Mouse (Mus musculus) midbrain, embryonic 10.5 days (tissue): ENCODE measurements around the gene Tmem104. TPM values are rescaled to one million over a fixed set of nuclear protein-coding genes. Genes with fewer than 3 reads are reported as not detected.
A peak's percentile ranks its signal among the peaks of the same experiment; 100 is the strongest.

Experiments used
- DNase-seq: peaks from one replicate; pipeline ENCODE4 v3.0.0-alpha.2; 2017; ENCODE audit warnings: low spot score
- H3K27ac ChIP-seq: fragments of 300-500 bp; sonication (generic); replicated peaks from 2 replicates; pipeline ENCODE4 v1.5.1; 2016; ENCODE audit warnings: mild to moderate bottlenecking
- H3K27me3 ChIP-seq: fragments of 300-500 bp; sonication (generic); 2 replicates; pipeline ENCODE4 v1.6.1; 2016; ENCODE audit warnings: low read depth, mild to moderate bottlenecking; ENCODE audit not compliant: poor library complexity, severe bottlenecking
- H3K36me3 ChIP-seq: fragments of 300-500 bp; sonication (generic); 2 replicates; pipeline ENCODE4 v1.6.1; 2016; ENCODE audit warnings: mild to moderate bottlenecking, moderate library complexity
- H3K4me1 ChIP-seq: fragments of 300-500 bp; sonication (generic); 2 replicates; pipeline ENCODE4 v1.6.1; 2016
- H3K4me3 ChIP-seq: fragments of 300-500 bp; sonication (generic); 2 replicates; pipeline ENCODE4 v1.5.1; 2016; ENCODE audit warnings: mild to moderate bottlenecking, moderate library complexity
- H3K9me3 ChIP-seq: fragments of 300-500 bp; sonication (generic); replicated peaks from 2 replicates; pipeline ENCODE4 v1.6.1; 2016; ENCODE audit warnings: mild to moderate bottlenecking
- WGBS: fragments of 180-500 bp; shearing (Covaris S2); methylation state at CpG from one replicate; pipeline ENCODE4 v1.1.7; 2016; 5-methylcytosine and 5-hydroxymethylcytosine counted together
- polyA plus RNA-seq: library from polyadenylated mRNA; unstranded; fragments of >200 nt; fragmentation: Nextera tagmentation; extraction: Ambion mirVana; gene quantifications from 2 replicates; pipeline ENCODE4 v1.2.1, GENCODE M21; 2016

Tmem104 gene
- polyA plus RNA-seq, 1 experiment from 2014 or later = 7.1 TPM

GRCm38 (mm10) chr11:115217439-115218410 is 30.4 kb downstream of the Tmem104 start:
- DNase-seq = no peak
- no peaks in the 10 kb centered on the region for H3K9me3 ChIP-seq
- peaks cover 30% of the 10 kb centered on the region for H3K4me1 ChIP-seq
- H3K27ac ChIP-seq = peak overlapping the region; percentile 6; the same call in 1 of the 2 replicates
- no peak overlapping the region for H3K4me3 ChIP-seq
- H3K27me3 ChIP-seq = no peaks in the 10 kb centered on the region
- H3K36me3 ChIP-seq = peaks cover 5% of the 10 kb centered on the region; the same call in 1 of the 2 replicates
- 72% methylated on average over 18 of the region's 18 CpGs for WGBS

- 79% methylated on average over 9 of the region's 9 CpGs for WGBS
- Histone ChIP-seq H3K4me3 (no peak overlapping the region), H3K27me3 (peaks cover 6% of the 10 kb centered on the region), H3K4me1 (peaks cover 41% of the 10 kb centered on the region), H3K36me3 (peaks cover 5% of the 10 kb centered on the region; the same call in 1 of the 2 replicates), H3K9me3 (no peaks in the 10 kb centered on the region), H3K27ac (no peak overlapping the region)
- DNase-seq = no peak
Observed at GRCm38 (mm10) chr11:115219263-115219662, 32.0 kb downstream of the Tmem104 start.

GRCm38 (mm10) chr11:115219685-115220084 is 32.4 kb downstream of the Tmem104 start:
- no peak overlapping the region for H3K27ac ChIP-seq
- peaks cover 44% of the 10 kb centered on the region for H3K4me1 ChIP-seq
- DNase-seq = no peak
- no peak overlapping the region for H3K4me3 ChIP-seq
- H3K27me3 ChIP-seq = peaks cover 8% of the 10 kb centered on the region
- 92% methylated on average over 10 of the region's 10 CpGs for WGBS
- peaks cover 5% of the 10 kb centered on the region; the same call in 1 of the 2 replicates for H3K36me3 ChIP-seq
- no peaks in the 10 kb centered on the region for H3K9me3 ChIP-seq

GRCm38 (mm10) chr11:115222077-115222476 is 34.8 kb downstream of the Tmem104 start:
- DNase-seq = no peak
- H3K36me3 ChIP-seq = no peaks in the 10 kb centered on the region
- WGBS = 87% methylated on average over 12 of the region's 12 CpGs
- H3K4me3 ChIP-seq = no peak overlapping the region
- H3K9me3 ChIP-seq = no peaks in the 10 kb centered on the region
- peaks cover 13% of the 10 kb centered on the region for H3K27me3 ChIP-seq
- H3K27ac ChIP-seq = no peak overlapping the region
- H3K4me1 ChIP-seq = peaks cover 61% of the 10 kb centered on the region

- peaks cover 13% of the 10 kb centered on the region for H3K27me3 ChIP-seq
- peaks cover 64% of the 10 kb centered on the region for H3K4me1 ChIP-seq
- H3K36me3 ChIP-seq = no peaks in the 10 kb centered on the region
- 44% methylated on average over 5 of the region's 5 CpGs for whole genome bisulfite sequencing
- H3K4me3 ChIP-seq = no peak overlapping the region
- H3K9me3 ChIP-seq = no peaks in the 10 kb centered on the region
- H3K27ac ChIP-seq = no peak overlapping the region
- no peak for DNase-seq
Observed at GRCm38 (mm10) chr11:115222570-115222969, 35.3 kb downstream of the Tmem104 start.

- WGBS = 79% methylated on average over 11 of the region's 11 CpGs
- H3K27ac ChIP-seq = no peak overlapping the region
- H3K27me3 ChIP-seq = peaks cover 13% of the 10 kb centered on the region
- no peaks in the 10 kb centered on the region for H3K9me3 ChIP-seq
- no peaks in the 10 kb centered on the region for H3K36me3 ChIP-seq
- no peak for DNase-seq
- H3K4me3 ChIP-seq = no peak overlapping the region
- H3K4me1 ChIP-seq = peaks cover 64% of the 10 kb centered on the region
Observed at GRCm38 (mm10) chr11:115223451-115223850, 36.2 kb downstream of the Tmem104 start.

GRCm38 (mm10) chr11:115223877-115224276 is 36.6 kb downstream of the Tmem104 start:
- no peak for DNase-seq
- Histone ChIP-seq H3K9me3 (no peaks in the 10 kb centered on the region), H3K27ac (no peak overlapping the region), H3K4me1 (peaks cover 68% of the 10 kb centered on the region), H3K4me3 (no peak overlapping the region), H3K27me3 (peaks cover 18% of the 10 kb centered on the region), H3K36me3 (no peaks in the 10 kb centered on the region)
- 81% methylated on average over 6 of the region's 6 CpGs for WGBS

- Histone ChIP-seq H3K27me3 (peaks cover 28% of the 10 kb centered on the region), H3K36me3 (no peaks in the 10 kb centered on the region), H3K4me3 (no peak overlapping the region), H3K27ac (no peak overlapping the region), H3K4me1 (peaks cover 78% of the 10 kb centered on the region), H3K9me3 (no peaks in the 10 kb centered on the region)
- WGBS = 43% methylated on average over 8 of the region's 8 CpGs
- peak; percentile 77 for DNase-seq
Observed at GRCm38 (mm10) chr11:115224889-115225288, 37.6 kb downstream of the Tmem104 start.

- no peaks in the 10 kb centered on the region for H3K36me3 ChIP-seq
- H3K9me3 ChIP-seq = no peaks in the 10 kb centered on the region
- H3K27ac ChIP-seq = no peak overlapping the region
- H3K4me3 ChIP-seq = no peak overlapping the region
- peaks cover 31% of the 10 kb centered on the region for H3K27me3 ChIP-seq
- no peak for DNase-seq
- peaks cover 82% of the 10 kb centered on the region for H3K4me1 ChIP-seq
- WGBS = 64% methylated on average over 6 of the region's 6 CpGs
Observed at GRCm38 (mm10) chr11:115225301-115225700, 38.0 kb downstream of the Tmem104 start.

GRCm38 (mm10) chr11:115226811-115227491 is 39.7 kb downstream of the Tmem104 start:
- DNase-seq = no peak
- Histone ChIP-seq H3K9me3 (no peaks in the 10 kb centered on the region), H3K27me3 (peaks cover 41% of the 10 kb centered on the region), H3K4me1 (peaks cover 93% of the 10 kb centered on the region), H3K36me3 (no peaks in the 10 kb centered on the region), H3K27ac (peak overlapping the region; percentile 64), H3K4me3 (no peak overlapping the region)
- 44% methylated on average over 14 of the region's 14 CpGs for WGBS

- no peaks in the 10 kb centered on the region for H3K9me3 ChIP-seq
- 21% methylated on average over 12 of the region's 12 CpGs for WGBS
- peak; percentile 45 for DNase-seq
- peaks cover 47% of the 10 kb centered on the region for H3K27me3 ChIP-seq
- no peak overlapping the region for H3K4me3 ChIP-seq
- 0 out of 2 replicates have a peak overlapping the region, but pooled peaks have one; percentile 1 for H3K27ac ChIP-seq
- H3K36me3 ChIP-seq = no peaks in the 10 kb centered on the region
- H3K4me1 ChIP-seq = peaks cover 93% of the 10 kb centered on the region
Observed at GRCm38 (mm10) chr11:115227640-115228039, 40.4 kb downstream of the Tmem104 start.

GRCm38 (mm10) chr11:115228430-115228829 is 41.1 kb downstream of the Tmem104 start:
- Histone ChIP-seq H3K4me3 (no peak overlapping the region), H3K27me3 (peaks cover 51% of the 10 kb centered on the region), H3K9me3 (no peaks in the 10 kb centered on the region), H3K36me3 (no peaks in the 10 kb centered on the region), H3K27ac (peak overlapping the region; percentile 59; the same call in 1 of the 2 replicates), H3K4me1 (peaks cover 93% of the 10 kb centered on the region)
- DNase-seq = no peak
- WGBS = 66% methylated on average over 7 of the region's 7 CpGs
